Mouse (Mus musculus) erythroblast, adult 5-6 weeks (primary cell): ENCODE measurements around the gene Rps4x. TPM values are rescaled to one million over a fixed set of nuclear protein-coding genes. Genes with fewer than 3 reads are reported as not detected.
A peak's percentile ranks its signal among the peaks of the same experiment; 100 is the strongest.
"Not testable (repeated sequence)": the region's sequence is repeated elsewhere in the genome, so short reads cannot be mapped to it uniquely, and the experiment has no call there.

Experiments
- ATAC-seq: replicated peaks from 2 replicates; pipeline ENCODE4 v1.8.0; 2016; ENCODE audit warnings: moderate number of reproducible peaks, mild to moderate bottlenecking, moderate TSS enrichment, inconsistent platforms; ENCODE audit not compliant: poor library complexity, low FRiP score, severe bottlenecking
- total RNA-seq, 2 experiments: library from RNA; stranded (forward) in 1 of 2; stranded (reverse) in 1 of 2; fragments of 150-400 nt in 1 of 2; fragments of 200-764, 138-1000 nt in 1 of 2; gene quantifications; 2 replicates each; pipeline versions ENCODE4 v1.2.3 to v1.2.4; 2015 to 2017; ENCODE audit warnings: low replicate concordance in 2 of 2

Gene Rps4x
- total RNA-seq (2015; ENCODE audit: low replicate concordance), result 798 and 880 TPM in 2 replicates
- 381 and 473 TPM in 2 replicates for total RNA-seq (2017; ENCODE audit: low replicate concordance)

- ATAC-seq, result peak; percentile 93
These were observed at the start of gene Rps4x for GRCm38 (mm10) chrX:102188712-102189497. TSS of gene Rps4x (minus strand) at chrX:102189394.

GRCm38 (mm10) chrX:102219126-102219525 is 29.9 kb upstream of the Rps4x start:
- ATAC-seq, result no peak

GRCm38 (mm10) chrX:102215356-102215755 is 26.2 kb upstream of the Rps4x start:
- not testable (repeated sequence) for ATAC-seq

GRCm38 (mm10) chrX:102190840-102191239 is 1.6 kb upstream of the Rps4x start:
- no peak for ATAC-seq

GRCm38 (mm10) chrX:102189581-102189980 is 387 bp upstream of the Rps4x start:
- ATAC-seq, result peak; percentile 28; the same call in 1 of the 2 replicates

GRCm38 (mm10) chrX:102187023-102187699 is 2.0 kb downstream of the Rps4x start:
- no peak for ATAC-seq

GRCm38 (mm10) chrX:102182575-102182974 is 6.6 kb downstream of the Rps4x start:
- no peak for ATAC-seq

- ATAC-seq, result no peak
These were observed 13.5 kb downstream of the Rps4x start for GRCm38 (mm10) chrX:102175538-102176287.

GRCm38 (mm10) chrX:102170900-102171299 is 18.3 kb downstream of the Rps4x start:
- ATAC-seq, result no peak

- ATAC-seq, result no peak
These were observed 19.1 kb downstream of the Rps4x start for GRCm38 (mm10) chrX:102170135-102170534.

GRCm38 (mm10) chrX:102169724-102170123 is 19.5 kb downstream of the Rps4x start:
- no peak for ATAC-seq

- no peak for ATAC-seq
These were observed 22.2 kb downstream of the Rps4x start for GRCm38 (mm10) chrX:102166986-102167385.

GRCm38 (mm10) chrX:102166521-102166920 is 22.7 kb downstream of the Rps4x start:
- ATAC-seq, result no peak

- no peak for ATAC-seq
These were observed 25.7 kb downstream of the Rps4x start for GRCm38 (mm10) chrX:102163529-102163928.

- no peak for ATAC-seq
These were observed 26.1 kb downstream of the Rps4x start for GRCm38 (mm10) chrX:102163096-102163495.

- no peak for ATAC-seq
These were observed 28.7 kb downstream of the Rps4x start for GRCm38 (mm10) chrX:102160528-102160927.

- no peak for ATAC-seq
These were observed 29.4 kb downstream of the Rps4x start for GRCm38 (mm10) chrX:102159778-102160177.

- no peak; the same call in 1 of the 2 replicates for ATAC-seq
These were observed 31.8 kb downstream of the Rps4x start for GRCm38 (mm10) chrX:102157423-102157791.

GRCm38 (mm10) chrX:102156618-102157422 is 32.4 kb downstream of the Rps4x start, which contains the start of gene Ercc6l:
TSS of gene Ercc6l (minus strand) at chrX:102157091.
- ATAC-seq, result peak; percentile 100
